Mouse (Mus musculus): ENCODE results near the gene Insrr. TPM values are rescaled to one million over a fixed set of nuclear protein-coding genes. Genes with fewer than 3 reads are reported as not detected.

Insrr gene
- polyA plus RNA-seq, 1 experiment from 2014 or later = 1.2 TPM

GRCm38 (mm10) chr3:87779086-87779485 is 17.7 kb upstream of the Insrr start:
- H3K9ac ChIP-seq (replicated peaks) = no peak overlapping the region
- peaks cover 22% of the 10 kb centered on the region; the same call in 1 of the 2 replicates for H3K4me1 ChIP-seq
- no peak overlapping the region for H3K4me3 ChIP-seq
- peaks cover 44% of the 10 kb centered on the region for H3K27me3 ChIP-seq
- 0 out of 2 replicates have a peak overlapping the region, but pooled peaks have one; percentile 11 for H3K4me2 ChIP-seq (replicated peaks)
- no peaks in the 10 kb centered on the region for H3K36me3 ChIP-seq
- WGBS = 38% methylated on average over 2 of the region's 2 CpGs
- H3K27ac ChIP-seq (replicated peaks) = 0 out of 2 replicates have a peak overlapping the region, but pooled peaks have one; percentile 15
- ATAC-seq (ENCODE audit: low FRiP score, low read depth) = peak; percentile 48; the same call in 1 of the 2 replicates
- no peaks in the 10 kb centered on the region for H3K9me3 ChIP-seq

GRCm38 (mm10) chr3:87783282-87784023 is 13.3 kb upstream of the Insrr start:
- WGBS = 85% methylated on average over 25 of the region's 25 CpGs

GRCm38 (mm10) chr3:87785156-87785555 is 11.6 kb upstream of the Insrr start:
- peaks cover 10% of the 10 kb centered on the region for H3K4me1 ChIP-seq
- no peak for ATAC-seq (ENCODE audit: low FRiP score, low read depth)
- H3K4me2 ChIP-seq (replicated peaks) = no peak overlapping the region
- WGBS = 83% methylated on average over 5 of the region's 5 CpGs
- H3K27me3 ChIP-seq = peaks cover 17% of the 10 kb centered on the region; the same call in 1 of the 2 replicates
- no peaks in the 10 kb centered on the region for H3K9me3 ChIP-seq
- no peaks in the 10 kb centered on the region for H3K36me3 ChIP-seq
- no peak overlapping the region for H3K27ac ChIP-seq (replicated peaks)
- no peak overlapping the region for H3K9ac ChIP-seq (replicated peaks)
- H3K4me3 ChIP-seq = no peak overlapping the region

More at GRCm38 (mm10) chr3:87783282-87784023, 13.3 kb upstream of the Insrr start:
- Histone ChIP-seq H3K4me1 (peaks cover 10% of the 10 kb centered on the region; the same call in 1 of the 2 replicates), H3K4me2 (replicated peaks) (no peak overlapping the region), H3K27me3 (peaks cover 21% of the 10 kb centered on the region), H3K9ac (replicated peaks) (no peak overlapping the region), H3K9me3 (no peaks in the 10 kb centered on the region), H3K4me3 (no peak overlapping the region), H3K27ac (replicated peaks) (no peak overlapping the region), H3K36me3 (no peaks in the 10 kb centered on the region)
- ATAC-seq (ENCODE audit: low FRiP score, low read depth) = no peak

DNA sequence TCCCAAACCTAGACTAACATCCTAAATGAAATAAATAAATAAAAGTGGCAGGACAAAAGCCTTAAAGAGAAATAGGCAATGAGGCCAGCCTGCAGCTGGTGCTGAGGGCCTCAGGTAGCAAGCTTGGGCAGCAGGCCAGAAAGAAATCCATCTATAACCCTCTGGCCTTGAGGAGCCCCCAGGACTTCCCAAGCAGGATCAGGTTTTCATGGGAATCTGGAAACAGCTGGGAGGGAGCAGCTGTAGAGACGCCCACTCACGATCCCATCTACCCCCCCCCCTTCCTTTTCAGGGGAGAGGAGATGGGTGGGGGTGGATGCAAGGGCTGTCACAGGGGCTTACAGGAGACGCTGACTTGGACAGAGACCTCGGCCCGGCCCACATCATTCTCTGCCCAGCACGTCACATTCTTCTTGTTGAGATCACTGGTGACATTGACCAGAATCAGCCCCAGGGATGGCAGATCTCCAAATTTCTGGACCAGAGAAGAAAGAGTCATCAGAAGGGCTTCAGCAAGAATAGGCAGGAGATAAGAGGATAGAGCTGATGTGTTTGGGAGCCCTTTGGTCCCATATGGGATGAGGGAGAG is 11.0 kb upstream of the Insrr start:
- Histone ChIP-seq H3K27ac (replicated peaks) (no peak overlapping the region), H3K4me3 (no peak overlapping the region), H3K27me3 (peaks cover 22% of the 10 kb centered on the region), H3K36me3 (no peaks in the 10 kb centered on the region), H3K4me1 (peaks cover 11% of the 10 kb centered on the region), H3K4me2 (replicated peaks) (no peak overlapping the region), H3K9ac (replicated peaks) (no peak overlapping the region), H3K9me3 (no peaks in the 10 kb centered on the region)
- WGBS = 65% methylated on average over 6 of the region's 6 CpGs
- ATAC-seq (ENCODE audit: low FRiP score, low read depth) = no peak

GRCm38 (mm10) chr3:87789248-87789647 is 7.5 kb upstream of the Insrr start:
- WGBS = 43% methylated on average over 1 of the region's 1 CpGs
- Histone ChIP-seq H3K9me3 (no peaks in the 10 kb centered on the region), H3K4me1 (peaks cover 11% of the 10 kb centered on the region), H3K36me3 (no peaks in the 10 kb centered on the region), H3K4me3 (no peak overlapping the region), H3K27me3 (peaks cover 57% of the 10 kb centered on the region), H3K27ac (replicated peaks) (no peak overlapping the region), H3K4me2 (replicated peaks) (no peak overlapping the region), H3K9ac (replicated peaks) (no peak overlapping the region)
- no peak for ATAC-seq (ENCODE audit: low FRiP score, low read depth)

DNA sequence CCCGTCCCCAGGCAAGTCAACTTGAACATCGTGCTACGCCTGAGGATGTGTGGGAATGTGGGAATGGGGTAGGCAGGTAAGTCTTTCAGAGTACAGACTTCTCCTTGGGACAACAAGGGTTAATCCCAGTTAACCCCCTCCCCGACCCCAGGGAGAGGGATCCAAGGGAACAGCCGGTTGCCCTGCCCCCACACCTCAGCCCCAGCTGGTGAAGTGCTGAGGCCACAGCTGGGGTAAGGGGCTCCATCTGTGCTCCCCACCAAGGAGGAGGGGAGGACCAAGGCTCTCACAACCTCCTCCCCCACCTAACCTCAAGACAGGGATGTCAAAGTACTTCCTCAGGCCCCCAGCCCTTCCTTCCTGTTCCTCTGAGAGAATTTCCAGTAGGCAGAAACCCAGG is 7.0 kb upstream of the Insrr start:
- no peak overlapping the region for H3K27ac ChIP-seq (replicated peaks)
- H3K4me1 ChIP-seq = peaks cover 14% of the 10 kb centered on the region
- H3K27me3 ChIP-seq = peaks cover 62% of the 10 kb centered on the region
- H3K9me3 ChIP-seq = no peaks in the 10 kb centered on the region
- no peak for ATAC-seq (ENCODE audit: low FRiP score, low read depth)
- no peaks in the 10 kb centered on the region for H3K36me3 ChIP-seq
- no peak overlapping the region for H3K4me3 ChIP-seq
- H3K9ac ChIP-seq (replicated peaks) = no peak overlapping the region
- WGBS = 20% methylated on average over 5 of the region's 5 CpGs
- H3K4me2 ChIP-seq (replicated peaks) = no peak overlapping the region

GRCm38 (mm10) chr3:87794922-87795325 is 1.8 kb upstream of the Insrr start, which contains the start of gene Ntrk1:
Gene Ntrk1 (minus strand): TSS chr3:87795162.
- H3K9me3 ChIP-seq = no peaks in the 10 kb centered on the region

GRCm38 (mm10) chr3:87795336-87796277 is 1.1 kb upstream of the Insrr start:
- H3K4me2 ChIP-seq (replicated peaks) = peak overlapping the region; percentile 49
- H3K4me3 ChIP-seq = peak overlapping the region; percentile 37
- peaks cover 35% of the 10 kb centered on the region for H3K4me1 ChIP-seq
- peaks cover 100% of the 10 kb centered on the region for H3K27me3 ChIP-seq
- H3K9ac ChIP-seq (replicated peaks) = peak overlapping the region; percentile 46; the same call in 1 of the 2 replicates
- WGBS = 14% methylated on average over 33 of the region's 33 CpGs
- H3K27ac ChIP-seq (replicated peaks) = no peak overlapping the region
- no peak; the same call in 1 of the 2 replicates for ATAC-seq (ENCODE audit: low FRiP score, low read depth)
- no peaks in the 10 kb centered on the region for H3K36me3 ChIP-seq
- H3K9me3 ChIP-seq = no peaks in the 10 kb centered on the region

More at GRCm38 (mm10) chr3:87794922-87795325, 1.8 kb upstream of the Insrr start, which contains the start of gene Ntrk1:
- Histone ChIP-seq H3K9ac (replicated peaks) (peak within 1 kb of the TSS; percentile 46; the same call in 1 of the 2 replicates), H3K27ac (replicated peaks) (no peak within 1 kb of the TSS), H3K4me3 (peak within 1 kb of the TSS; percentile 37), H3K36me3 (no peaks in the 10 kb centered on the region), H3K27me3 (peaks cover 97% of the 10 kb centered on the region), H3K4me2 (replicated peaks) (peak within 1 kb of the TSS; percentile 49), H3K4me1 (peaks cover 38% of the 10 kb centered on the region)
- WGBS = under 1% methylated on average over 47 of the region's 47 CpGs
- peak; percentile 41; the same call in 1 of the 2 replicates for ATAC-seq (ENCODE audit: low FRiP score, low read depth)

- 68% methylated on average over 5 of the region's 5 CpGs for WGBS
- no peak for ATAC-seq (ENCODE audit: low FRiP score, low read depth)
These were observed 4.9 kb downstream of the Insrr start for GRCm38 (mm10) chr3:87801681-87802080.

DNA sequence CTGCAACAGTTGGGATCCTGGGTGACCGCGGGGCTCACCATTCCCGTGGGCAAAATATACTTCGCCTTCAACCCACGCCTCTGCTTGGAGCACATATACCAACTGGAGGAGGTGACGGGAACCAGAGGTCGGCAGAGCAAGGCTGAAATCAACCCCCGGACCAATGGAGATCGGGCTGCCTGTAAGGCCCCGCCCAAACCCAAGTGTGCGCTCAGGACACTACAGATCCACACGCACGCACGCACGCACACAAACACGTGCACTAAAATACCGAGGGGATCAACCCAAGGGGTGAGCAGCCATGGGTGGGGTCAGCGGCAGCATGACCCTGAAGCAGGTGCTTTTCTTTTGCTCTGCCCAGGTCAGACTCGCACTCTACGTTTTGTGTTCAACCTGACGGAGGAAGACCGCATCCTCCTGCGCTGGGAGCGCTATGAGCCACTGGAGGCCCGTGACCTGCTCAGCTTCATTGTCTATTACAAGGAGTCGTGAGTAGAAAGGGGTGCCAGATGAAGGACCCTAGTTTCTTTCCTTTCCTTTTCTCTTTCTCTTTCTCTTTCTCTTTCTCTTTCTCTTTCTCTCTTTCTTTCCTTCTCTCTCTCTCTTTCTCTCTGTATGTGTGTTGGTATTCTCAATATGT is 7.4 kb downstream of the Insrr start:
- H3K9me3 ChIP-seq = no peaks in the 10 kb centered on the region
- H3K4me2 ChIP-seq (replicated peaks) = peak overlapping the region; percentile 38
- H3K27me3 ChIP-seq = peaks cover 100% of the 10 kb centered on the region
- H3K9ac ChIP-seq (replicated peaks) = no peak overlapping the region
- H3K36me3 ChIP-seq = no peaks in the 10 kb centered on the region
- 0 out of 2 replicates have a peak, but pooled peaks cover 8% of the 10 kb centered on the region for H3K4me1 ChIP-seq
- H3K27ac ChIP-seq (replicated peaks) = no peak overlapping the region
- WGBS = 4% methylated on average over 26 of the region's 26 CpGs
- 0 out of 2 replicates have a peak overlapping the region, but pooled peaks have one; percentile 17 for H3K4me3 ChIP-seq
- ATAC-seq (ENCODE audit: low FRiP score, low read depth) = no peak

More at GRCm38 (mm10) chr3:87801681-87802080, 4.9 kb downstream of the Insrr start:
- no peak overlapping the region for H3K4me2 ChIP-seq (replicated peaks)
- peaks cover 100% of the 10 kb centered on the region for H3K27me3 ChIP-seq
- peaks cover 24% of the 10 kb centered on the region for H3K4me1 ChIP-seq
- H3K4me3 ChIP-seq = no peak overlapping the region
- H3K9me3 ChIP-seq = no peaks in the 10 kb centered on the region
- H3K27ac ChIP-seq (replicated peaks) = no peak overlapping the region
- H3K9ac ChIP-seq (replicated peaks) = no peak overlapping the region
- no peaks in the 10 kb centered on the region for H3K36me3 ChIP-seq
